Mouse (Mus musculus) bone marrow, adult 2 months (tissue): ENCODE data around the gene Fto.

Experiments used
- CTCF ChIP-seq: fragments of 200-500 bp; IDR thresholded peaks from 2 replicates; pipeline ENCODE4 v1.5.1; 2011; ENCODE audit warnings: low read length, control low read depth; ENCODE audit not compliant: control insufficient read depth, insufficient read depth
- POLR2A ChIP-seq: fragments of 200-500 bp; IDR thresholded peaks from 2 replicates; pipeline ENCODE4 v1.6.1; 2011; ENCODE audit warnings: low read depth, mild to moderate bottlenecking, control low read depth, low read length, borderline replicate concordance; ENCODE audit not compliant: control insufficient read depth

DNA sequence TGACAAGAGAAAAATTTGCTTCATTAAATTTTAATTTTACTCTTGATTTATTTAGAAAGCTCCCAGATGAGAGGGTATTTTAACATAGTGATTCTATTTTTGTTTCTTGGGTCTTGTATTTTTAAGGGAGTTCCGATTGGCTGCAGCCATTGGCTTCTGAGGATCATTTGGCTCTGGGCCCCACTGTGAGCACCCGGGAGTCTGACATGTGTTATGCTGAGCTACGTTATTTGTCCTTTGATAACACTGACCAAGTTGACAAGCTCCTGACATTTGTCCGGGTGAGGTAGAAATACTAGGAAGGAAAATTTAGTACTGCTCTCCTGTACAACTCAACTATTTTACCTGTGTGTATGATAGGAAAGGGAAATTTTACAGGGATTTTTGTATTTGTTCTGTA, 58.7 kb downstream of the Fto start:
- TF ChIP-seq POLR2A (no peak), CTCF (no peak)
